Mouse (Mus musculus) lung, adult 2 months (tissue): ENCODE data around the gene Arhgef12.

Source experiments
- CTCF ChIP-seq: fragments of 200-500 bp; IDR thresholded peaks from 2 replicates; pipeline ENCODE4 v1.5.1; 2011; ENCODE audit warnings: mild to moderate bottlenecking, low read length, control low read depth; ENCODE audit not compliant: insufficient read depth
- POLR2A ChIP-seq: fragments of 200-500 bp; IDR thresholded peaks from 2 replicates; pipeline ENCODE4 v1.6.1; 2011; ENCODE audit warnings: low read depth, mild to moderate bottlenecking, control low read depth, low read length, borderline replicate concordance; ENCODE audit errors: extremely low read depth

DNA sequence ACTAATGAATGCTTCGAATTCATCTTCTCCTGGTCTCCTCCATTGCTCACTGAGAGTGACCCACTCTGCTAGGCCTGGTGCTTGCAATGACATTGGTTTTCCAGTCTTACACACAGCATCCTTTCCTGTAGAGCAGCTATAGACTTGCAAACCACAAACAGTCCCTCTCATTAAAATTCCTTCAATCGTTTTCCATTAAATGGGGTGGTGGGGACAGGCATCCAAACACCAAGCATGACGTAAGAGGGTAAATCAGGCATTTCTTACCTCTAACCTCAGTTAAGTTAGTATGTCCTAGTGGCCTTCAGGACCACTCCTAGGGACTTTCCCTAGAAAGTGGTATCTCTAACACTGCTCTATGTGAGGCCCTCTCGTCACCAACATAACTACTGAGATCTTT lies 41.8 kb downstream of the Arhgef12 start:
- TF ChIP-seq CTCF: no peak
- TF ChIP-seq POLR2A: no peak
